Mouse (Mus musculus) C2C12 (cell line): ENCODE results near the gene Enox1.

Experiments
- CEBPB ChIP-seq: IDR thresholded peaks from one replicate; pipeline ENCODE4 v1.6.1; 2011; ENCODE audit warnings: low read depth, mild to moderate bottlenecking, control low read depth, moderate library complexity
- CTCF ChIP-seq: IDR thresholded peaks from one replicate; pipeline ENCODE4 v1.5.1; 2011; ENCODE audit not compliant: control insufficient read depth, insufficient read depth, insufficient read length
- MYOG ChIP-seq: IDR thresholded peaks from one replicate; pipeline ENCODE4 v1.6.1; 2011; ENCODE audit not compliant: control insufficient read depth, insufficient read length; ENCODE audit errors: extremely low read depth

- no peak for TF ChIP-seq MYOG
- TF ChIP-seq CEBPB, result no peak
- TF ChIP-seq CTCF, result no peak
These were observed 512.9 kb downstream of the Enox1 start for GRCm38 (mm10) chr14:77669494-77669893.
